Mouse (Mus musculus) lung, embryonic 15.5 days (tissue): Measurements from ENCODE around the gene Adad1. TPM values are rescaled to one million over a fixed set of nuclear protein-coding genes. Genes with fewer than 3 reads are reported as not detected.

Source experiments
- polyA plus RNA-seq: library from polyadenylated mRNA; unstranded; fragments of >200 nt; fragmentation: Nextera tagmentation; extraction: Ambion mirVana; gene quantifications from 2 replicates; pipeline ENCODE4 v1.2.1, GENCODE M21; 2015

The Adad1 gene
- polyA plus RNA-seq, 1 experiment from 2014 or later: 0.84 TPM

Other genes with a start within 250 kb of the Adad1 start
- gene 4932438A13Rik, start 200.4 kb upstream of the Adad1 start, polyA plus RNA-seq: 40.9 and 48.7 TPM in 2 replicates
- 0.29 and 0.31 TPM in 2 replicates for gene Il2, start 62.4 kb downstream of the Adad1 start, polyA plus RNA-seq
- gene Il21, start 169.1 kb downstream of the Adad1 start, polyA plus RNA-seq: not detected in 2 replicates
- 7.7 and 8.1 TPM in 2 replicates for gene Bbs12, start 249.0 kb downstream of the Adad1 start, polyA plus RNA-seq
- 4.9 and 5.7 TPM in 2 replicates for gene Cetn4, start 249.2 kb downstream of the Adad1 start, polyA plus RNA-seq